Mouse (Mus musculus): ENCODE data around the gene Sh3d19. TPM values are rescaled to one million over a fixed set of nuclear protein-coding genes. Genes with fewer than 3 reads are reported as not detected.

Sh3d19 gene
- polyA plus RNA-seq, 1 experiment from 2014 or later = 18.1 TPM

DNA sequence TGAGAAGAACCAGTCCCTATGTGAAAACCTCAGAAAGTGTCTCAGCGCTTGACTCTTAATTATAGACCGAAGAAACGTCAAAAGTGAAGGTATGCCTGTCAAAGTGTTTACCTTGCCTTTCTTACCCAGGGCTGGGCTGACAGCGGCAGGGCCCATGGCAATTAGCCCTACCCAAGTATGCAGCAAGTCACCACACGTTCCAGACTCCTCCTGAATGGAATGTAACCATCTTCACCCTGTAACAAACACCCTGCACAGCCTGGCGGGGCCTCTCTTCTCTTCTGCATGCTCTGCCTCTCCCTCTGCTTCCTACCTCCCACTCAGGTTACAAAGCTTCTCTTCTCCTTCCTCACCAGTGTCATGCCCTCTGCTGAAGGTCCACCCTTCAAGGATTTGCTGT is 39.0 kb upstream of the Sh3d19 start:
- no peaks in the 10 kb centered on the region for H3K9me3 ChIP-seq (ENCODE audit: control insufficient read depth, low read length)
- H3K27me3 ChIP-seq (ENCODE audit: control insufficient read depth, insufficient read depth, low read length) = no peaks in the 10 kb centered on the region
- H3K27ac ChIP-seq = no peak overlapping the region
- no peak overlapping the region for H3K9ac ChIP-seq
- no peaks in the 10 kb centered on the region; the same call in 1 of the 2 replicates for H3K4me1 ChIP-seq (replicated peaks; ENCODE audit: control insufficient read depth, insufficient read depth, low read length)
- no peaks in the 10 kb centered on the region for H3K36me3 ChIP-seq (replicated peaks; ENCODE audit: control insufficient read depth, insufficient read depth)
- no peak overlapping the region for H3K4me3 ChIP-seq (replicated peaks; ENCODE audit: low read length)
- DNase-seq (ENCODE audit: low spot score) (no peak), ATAC-seq (ENCODE audit: low FRiP score) (no peak)
- 82% methylated on average over 6 of the region's 6 CpGs for WGBS
- no peak overlapping the region for H3K4me2 ChIP-seq (replicated peaks)

DNA sequence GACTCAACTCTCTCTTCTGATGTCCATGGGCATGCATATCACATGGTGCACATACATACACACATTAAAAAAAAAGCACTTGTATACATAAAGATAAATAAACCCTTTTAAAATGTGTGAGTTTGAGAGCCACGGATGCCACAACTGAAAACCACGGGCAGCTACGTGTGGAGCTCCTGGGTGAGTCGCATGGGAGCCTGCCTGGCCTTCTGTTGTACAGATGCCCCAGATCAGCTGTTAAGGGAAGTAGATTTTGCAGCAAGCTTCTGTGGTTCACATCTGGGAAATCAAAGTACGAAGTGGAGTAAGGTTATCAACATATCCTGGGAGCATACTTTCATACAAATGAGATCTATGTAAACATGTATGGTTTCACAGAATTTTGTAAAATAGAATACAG is 37.3 kb upstream of the Sh3d19 start:
- 96% methylated on average over 5 of the region's 5 CpGs for WGBS
- ATAC-seq (ENCODE audit: low FRiP score) = no peak

DNA sequence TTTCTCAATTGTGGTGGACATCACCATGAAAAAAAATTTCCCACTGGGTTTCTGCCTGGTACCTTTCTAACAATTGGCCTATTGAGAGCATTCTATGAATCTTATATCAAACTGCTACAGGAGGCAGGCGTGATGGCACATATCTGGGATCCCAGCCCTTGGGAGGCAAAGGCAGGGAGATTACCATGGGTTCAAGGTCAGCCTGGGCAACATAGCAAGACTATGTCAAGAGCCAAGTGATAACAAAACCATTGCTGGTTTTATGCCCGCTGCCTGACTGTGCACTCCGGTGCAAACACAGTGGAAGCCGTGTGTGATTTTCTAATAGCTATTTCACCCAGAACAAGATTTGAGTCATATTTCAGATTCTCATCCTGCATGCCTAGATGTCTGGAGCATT is 20.0 kb upstream of the Sh3d19 start:
- no peak for ATAC-seq (ENCODE audit: low FRiP score)

More for the DNA sequence above, 37.3 kb upstream of the Sh3d19 start:
- Histone ChIP-seq H3K9me3 (ENCODE audit: control insufficient read depth, low read length) (no peaks in the 10 kb centered on the region), H3K36me3 (replicated peaks; ENCODE audit: control insufficient read depth, insufficient read depth) (no peaks in the 10 kb centered on the region), H3K4me1 (replicated peaks; ENCODE audit: control insufficient read depth, insufficient read depth, low read length) (no peaks in the 10 kb centered on the region; the same call in 1 of the 2 replicates), H3K9ac (no peak overlapping the region), H3K27ac (no peak overlapping the region), H3K4me3 (replicated peaks; ENCODE audit: low read length) (no peak overlapping the region), H3K4me2 (replicated peaks) (no peak overlapping the region), H3K27me3 (ENCODE audit: control insufficient read depth, insufficient read depth, low read length) (no peaks in the 10 kb centered on the region)
- DNase-seq (ENCODE audit: low spot score) = no peak

DNA sequence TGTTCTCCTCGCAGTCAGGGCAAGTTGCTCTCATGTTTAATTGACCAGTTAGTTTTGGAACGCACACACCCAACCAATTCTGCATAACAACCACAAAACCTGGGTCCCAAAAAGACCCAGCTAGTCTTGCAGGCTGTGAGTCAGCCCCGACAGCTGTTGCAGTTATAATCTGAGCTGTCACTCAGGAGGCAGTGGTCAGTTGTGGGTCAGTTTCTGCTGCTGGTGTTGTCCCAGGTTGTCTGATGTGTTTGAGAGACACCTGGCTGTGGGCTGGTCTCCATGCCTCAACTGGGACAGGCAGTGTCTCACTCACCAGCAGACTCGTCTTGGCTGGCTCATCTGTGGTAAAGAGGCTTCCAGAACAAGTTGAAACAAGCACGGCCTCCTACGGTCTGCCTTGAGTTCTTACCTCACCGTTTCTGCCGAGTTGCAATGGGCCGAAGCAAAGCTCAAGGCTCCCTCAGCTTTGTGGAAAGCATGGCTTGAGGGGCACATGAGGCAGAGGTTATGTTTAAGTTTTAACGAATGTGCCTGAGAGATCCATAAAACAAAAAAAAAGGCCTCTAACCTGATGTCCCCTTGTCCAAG is 18.1 kb upstream of the Sh3d19 start:
- H3K36me3 ChIP-seq (replicated peaks; ENCODE audit: control insufficient read depth, insufficient read depth) = no peaks in the 10 kb centered on the region
- H3K9me3 ChIP-seq (ENCODE audit: control insufficient read depth, low read length) = 0 out of 2 replicates have a peak, but pooled peaks cover 5% of the 10 kb centered on the region
- ATAC-seq (ENCODE audit: low FRiP score) = no peak
- no peaks in the 10 kb centered on the region for H3K27me3 ChIP-seq (ENCODE audit: control insufficient read depth, insufficient read depth, low read length)
- 92% methylated on average over 10 of the region's 10 CpGs for WGBS
- no peak for DNase-seq (ENCODE audit: low spot score)
- H3K4me3 ChIP-seq (replicated peaks; ENCODE audit: low read length) = no peak overlapping the region
- H3K9ac ChIP-seq = no peak overlapping the region
- H3K4me2 ChIP-seq (replicated peaks) = no peak overlapping the region
- no peak overlapping the region for H3K27ac ChIP-seq
- no peaks in the 10 kb centered on the region for H3K4me1 ChIP-seq (replicated peaks; ENCODE audit: control insufficient read depth, insufficient read depth, low read length)

More for the DNA sequence above, 20.0 kb upstream of the Sh3d19 start:
- H3K9me3 ChIP-seq (ENCODE audit: control insufficient read depth, low read length) = 0 out of 2 replicates have a peak, but pooled peaks cover 5% of the 10 kb centered on the region
- no peak for DNase-seq (ENCODE audit: low spot score)
- no peaks in the 10 kb centered on the region for H3K27me3 ChIP-seq (ENCODE audit: control insufficient read depth, insufficient read depth, low read length)
- no peak overlapping the region for H3K4me2 ChIP-seq (replicated peaks)
- no peaks in the 10 kb centered on the region for H3K36me3 ChIP-seq (replicated peaks; ENCODE audit: control insufficient read depth, insufficient read depth)
- H3K9ac ChIP-seq = no peak overlapping the region
- WGBS = 82% methylated on average over 4 of the region's 4 CpGs
- no peak overlapping the region for H3K4me3 ChIP-seq (replicated peaks; ENCODE audit: low read length)
- no peak overlapping the region for H3K27ac ChIP-seq
- H3K4me1 ChIP-seq (replicated peaks; ENCODE audit: control insufficient read depth, insufficient read depth, low read length) = no peaks in the 10 kb centered on the region

DNA sequence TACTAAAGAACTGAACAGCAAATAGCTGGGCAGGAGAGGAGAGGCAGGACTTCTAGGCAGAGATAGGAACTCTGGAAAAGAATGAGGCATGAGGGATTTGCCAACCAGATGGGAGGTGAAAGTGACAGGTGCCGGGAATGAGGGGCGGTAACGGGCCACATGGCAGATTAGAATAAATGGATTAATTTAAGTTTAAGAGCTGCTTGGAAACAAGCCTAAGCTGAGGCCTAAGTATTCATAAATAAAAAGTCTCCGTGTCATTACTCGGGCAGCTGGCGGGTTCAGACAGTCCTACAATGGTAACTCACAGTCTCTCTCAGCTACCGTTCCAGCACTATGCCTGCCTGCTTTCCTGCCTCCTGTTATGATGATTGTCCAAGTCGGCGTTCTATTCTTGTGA is 15.6 kb upstream of the Sh3d19 start:
- no peaks in the 10 kb centered on the region for H3K36me3 ChIP-seq (replicated peaks; ENCODE audit: control insufficient read depth, insufficient read depth)
- no peaks in the 10 kb centered on the region for H3K4me1 ChIP-seq (replicated peaks; ENCODE audit: control insufficient read depth, insufficient read depth, low read length)
- H3K9me3 ChIP-seq (ENCODE audit: control insufficient read depth, low read length) = no peaks in the 10 kb centered on the region
- no peak overlapping the region for H3K4me3 ChIP-seq (replicated peaks; ENCODE audit: low read length)
- no peak for ATAC-seq (ENCODE audit: low FRiP score)
- DNase-seq (ENCODE audit: low spot score) = no peak
- H3K27ac ChIP-seq = no peak overlapping the region
- no peaks in the 10 kb centered on the region for H3K27me3 ChIP-seq (ENCODE audit: control insufficient read depth, insufficient read depth, low read length)
- H3K9ac ChIP-seq = no peak overlapping the region
- WGBS = 79% methylated on average over 9 of the region's 9 CpGs
- H3K4me2 ChIP-seq (replicated peaks) = no peak overlapping the region

DNA sequence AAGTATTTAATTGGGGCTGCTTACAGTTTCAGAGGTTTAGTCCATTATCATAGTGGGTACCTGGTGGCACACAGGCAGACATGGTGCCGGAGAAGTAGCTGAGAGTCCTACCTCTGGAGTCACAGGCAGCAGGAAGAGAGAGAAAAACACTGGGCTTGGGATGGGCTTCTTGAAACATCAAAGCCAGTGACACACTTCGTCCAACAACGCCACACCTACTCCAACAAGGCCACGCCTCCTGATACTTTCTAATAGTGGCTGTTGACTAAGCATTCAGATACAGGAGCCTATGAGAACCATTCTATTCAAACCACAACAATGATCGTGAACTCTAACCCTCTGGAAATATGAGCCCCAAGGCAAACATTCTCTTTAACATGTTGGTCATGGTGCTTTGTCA is 15.2 kb upstream of the Sh3d19 start:
- Histone ChIP-seq H3K36me3 (replicated peaks; ENCODE audit: control insufficient read depth, insufficient read depth) (no peaks in the 10 kb centered on the region), H3K9me3 (ENCODE audit: control insufficient read depth, low read length) (no peaks in the 10 kb centered on the region), H3K27me3 (ENCODE audit: control insufficient read depth, insufficient read depth, low read length) (no peaks in the 10 kb centered on the region), H3K4me3 (replicated peaks; ENCODE audit: low read length) (no peak overlapping the region), H3K27ac (no peak overlapping the region), H3K4me2 (replicated peaks) (no peak overlapping the region), H3K4me1 (replicated peaks; ENCODE audit: control insufficient read depth, insufficient read depth, low read length) (no peaks in the 10 kb centered on the region), H3K9ac (no peak overlapping the region)
- ATAC-seq (ENCODE audit: low FRiP score) = no peak
- WGBS = 90% methylated on average over 5 of the region's 5 CpGs
- no peak for DNase-seq (ENCODE audit: low spot score)

DNA sequence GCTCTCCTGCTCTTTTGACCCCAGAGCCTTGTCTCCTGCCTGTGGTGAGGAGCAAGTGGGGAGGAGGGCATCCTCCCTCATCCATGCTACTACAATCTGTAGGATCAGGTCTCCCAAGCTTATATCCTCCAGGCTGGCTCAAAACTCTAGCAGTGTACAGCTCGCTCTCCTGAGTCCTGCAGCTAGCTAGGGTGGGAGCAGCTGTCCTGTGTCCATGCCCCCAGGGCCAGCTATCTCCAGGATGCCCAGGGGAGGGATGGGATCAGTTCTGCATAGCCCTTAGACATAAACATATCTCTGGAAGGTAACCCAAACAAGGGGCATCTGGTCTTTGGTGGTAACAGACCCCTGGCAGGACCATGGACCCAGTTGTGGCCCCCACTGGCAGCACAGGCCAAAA is 11.2 kb upstream of the Sh3d19 start:
- H3K27ac ChIP-seq = no peak overlapping the region
- DNase-seq (ENCODE audit: low spot score) (no peak), ATAC-seq (ENCODE audit: low FRiP score) (no peak)
- H3K4me3 ChIP-seq (replicated peaks; ENCODE audit: low read length) = no peak overlapping the region
- H3K4me2 ChIP-seq (replicated peaks) = no peak overlapping the region
- peaks cover 13% of the 10 kb centered on the region for H3K9me3 ChIP-seq (ENCODE audit: control insufficient read depth, low read length)
- no peak overlapping the region for H3K9ac ChIP-seq
- no peaks in the 10 kb centered on the region for H3K36me3 ChIP-seq (replicated peaks; ENCODE audit: control insufficient read depth, insufficient read depth)
- WGBS = 89% methylated on average over 1 of the region's 1 CpGs
- no peaks in the 10 kb centered on the region for H3K4me1 ChIP-seq (replicated peaks; ENCODE audit: control insufficient read depth, insufficient read depth, low read length)
- H3K27me3 ChIP-seq (ENCODE audit: control insufficient read depth, insufficient read depth, low read length) = no peaks in the 10 kb centered on the region

DNA sequence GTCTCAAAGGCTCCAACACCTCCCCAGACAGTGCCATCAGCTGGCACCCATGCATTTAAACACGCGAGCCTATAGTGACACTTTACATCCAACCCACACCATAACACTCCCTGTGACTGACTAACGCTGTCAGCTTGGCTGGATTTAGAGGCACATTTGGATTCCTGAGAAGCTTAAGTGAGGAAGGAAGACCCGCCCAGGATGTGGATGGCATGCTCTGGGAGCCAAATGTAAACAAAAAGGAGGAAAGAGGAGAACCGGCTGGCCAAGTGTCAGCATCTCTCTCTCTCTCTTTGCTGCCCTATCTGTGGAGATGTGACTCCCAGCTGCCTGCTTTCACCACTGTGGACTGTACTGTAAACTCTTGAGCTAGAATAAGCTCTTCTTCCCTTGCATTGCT is 9.8 kb upstream of the Sh3d19 start:
- DNase-seq (ENCODE audit: low spot score) = no peak
- Histone ChIP-seq H3K27me3 (ENCODE audit: control insufficient read depth, insufficient read depth, low read length) (no peaks in the 10 kb centered on the region), H3K9ac (no peak overlapping the region), H3K4me3 (replicated peaks; ENCODE audit: low read length) (no peak overlapping the region), H3K9me3 (ENCODE audit: control insufficient read depth, low read length) (peaks cover 13% of the 10 kb centered on the region), H3K4me1 (replicated peaks; ENCODE audit: control insufficient read depth, insufficient read depth, low read length) (no peaks in the 10 kb centered on the region), H3K36me3 (replicated peaks; ENCODE audit: control insufficient read depth, insufficient read depth) (no peaks in the 10 kb centered on the region), H3K27ac (no peak overlapping the region), H3K4me2 (replicated peaks) (no peak overlapping the region)
- WGBS = 55% methylated on average over 5 of the region's 5 CpGs
- no peak for ATAC-seq (ENCODE audit: low FRiP score)

DNA sequence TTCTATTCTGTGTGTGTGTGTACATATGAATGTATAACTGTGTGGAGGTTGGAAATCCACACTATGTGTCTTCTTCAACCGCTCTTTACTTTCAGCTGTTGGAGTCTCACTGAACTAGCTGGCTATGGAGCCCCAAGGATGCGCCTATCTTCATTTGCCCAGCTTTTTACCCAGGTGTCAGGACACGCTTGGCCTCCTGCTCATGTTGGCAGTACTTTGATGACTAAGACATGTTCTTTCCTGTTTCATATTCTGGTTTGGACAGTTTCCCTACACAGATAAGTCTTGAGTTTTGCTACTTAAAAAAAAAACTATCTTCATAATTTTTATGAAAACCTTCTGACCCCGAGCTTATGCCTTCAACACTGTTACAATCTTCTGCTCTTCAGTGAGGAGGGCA is 5.4 kb upstream of the Sh3d19 start:
- Histone ChIP-seq H3K27me3 (ENCODE audit: control insufficient read depth, insufficient read depth, low read length) (no peaks in the 10 kb centered on the region), H3K9me3 (ENCODE audit: control insufficient read depth, low read length) (peaks cover 13% of the 10 kb centered on the region), H3K9ac (no peak overlapping the region), H3K4me1 (replicated peaks; ENCODE audit: control insufficient read depth, insufficient read depth, low read length) (no peaks in the 10 kb centered on the region), H3K4me2 (replicated peaks) (no peak overlapping the region), H3K27ac (no peak overlapping the region), H3K36me3 (replicated peaks; ENCODE audit: control insufficient read depth, insufficient read depth) (no peaks in the 10 kb centered on the region), H3K4me3 (replicated peaks; ENCODE audit: low read length) (no peak overlapping the region)
- 95% methylated on average over 4 of the region's 4 CpGs for WGBS
- ATAC-seq (ENCODE audit: low FRiP score) (no peak), DNase-seq (ENCODE audit: low spot score) (no peak)

DNA sequence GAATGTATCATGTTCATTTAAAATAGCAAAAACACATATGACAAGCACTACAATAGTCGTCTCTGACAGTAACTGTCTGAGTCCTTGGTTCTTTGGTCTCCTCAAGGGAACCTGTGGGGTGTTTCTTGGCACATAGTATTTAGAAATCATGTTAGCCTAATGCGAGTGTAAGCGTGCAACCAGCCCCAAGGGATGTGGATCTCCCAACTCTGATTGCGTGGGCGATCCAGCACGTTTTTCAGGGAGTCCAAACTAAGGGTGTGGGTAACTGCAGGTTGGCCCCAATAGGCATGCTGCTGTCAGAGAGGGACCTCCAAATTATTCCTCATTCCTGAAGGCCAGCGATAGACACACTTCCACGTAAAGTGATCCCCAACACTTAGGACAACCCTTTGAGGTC is 1.9 kb upstream of the Sh3d19 start:
- no peak overlapping the region for H3K9ac ChIP-seq
- H3K9me3 ChIP-seq (ENCODE audit: control insufficient read depth, low read length) = no peaks in the 10 kb centered on the region
- no peak overlapping the region for H3K4me3 ChIP-seq (replicated peaks; ENCODE audit: low read length)
- 89% methylated on average over 8 of the region's 8 CpGs for WGBS
- H3K27ac ChIP-seq = no peak overlapping the region
- no peak overlapping the region for H3K4me2 ChIP-seq (replicated peaks)
- H3K36me3 ChIP-seq (replicated peaks; ENCODE audit: control insufficient read depth, insufficient read depth) = no peaks in the 10 kb centered on the region
- ATAC-seq (ENCODE audit: low FRiP score) (no peak), DNase-seq (ENCODE audit: low spot score) (no peak)
- H3K27me3 ChIP-seq (ENCODE audit: control insufficient read depth, insufficient read depth, low read length) = no peaks in the 10 kb centered on the region
- H3K4me1 ChIP-seq (replicated peaks; ENCODE audit: control insufficient read depth, insufficient read depth, low read length) = peaks cover 6% of the 10 kb centered on the region; the same call in 1 of the 2 replicates

Measured in hindbrain, embryonic 14.5 days (tissue).